Comparison of ENCODE assay signal across 29 mouse cellular contexts in the genomic region with DNA sequence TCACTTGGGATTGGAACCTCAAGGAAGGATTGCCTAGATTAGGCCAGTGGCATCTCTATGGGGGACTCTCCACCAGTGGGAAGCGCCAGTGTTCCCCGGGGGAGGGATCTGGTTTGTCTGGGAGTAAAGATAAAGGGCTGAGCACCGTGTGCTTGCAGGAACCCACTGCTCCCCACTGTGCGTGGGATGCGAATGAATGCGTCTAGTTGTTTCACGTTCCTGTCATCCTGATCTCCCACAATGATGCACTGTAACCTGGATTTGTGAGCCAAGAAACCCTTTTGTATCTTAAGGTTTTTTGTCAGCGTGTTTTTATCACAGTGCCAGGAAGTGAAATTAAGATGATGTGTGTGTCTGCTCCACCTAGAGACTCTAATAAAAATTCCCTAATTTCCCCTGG. TPM values are rescaled to one million over a fixed set of nuclear protein-coding genes. Genes with fewer than 3 reads are reported as not detected.
DNase-seq lines count a peak whose midpoint lies in the region; ATAC-seq and TF ChIP-seq lines count a peak whose summit lies in the region.
"Had no signal": no experiment of that assay in that cellular context is flagged by ENCODE, and none has a peak within 500 bp of the region (broad histone marks: within the 10 kb centered on the region; RNA-seq: fewer than 3 reads in every experiment).

No protein-coding gene starts in this region.

- no peak overlapping the region for H3K27ac ChIP-seq in forebrain, embryonic 16.5 days (ENCODE audit: low read length)
- H3K27ac ChIP-seq in forebrain, embryonic 10.5 days = no peak overlapping the region
- H3K27ac ChIP-seq in midbrain, embryonic 11.5 days (ENCODE audit: low read depth, low read length) = no peak overlapping the region
- no peak overlapping the region for H3K27ac ChIP-seq in midbrain, postnatal 0 days (ENCODE audit: low read depth, low read length)
- no peak overlapping the region for H3K27ac ChIP-seq in MEL (ENCODE audit: control insufficient read depth, low read depth, low read length)
- H3K27ac ChIP-seq: embryonic facial prominence, embryonic 13.5 days; gastrocnemius, adult 2 months; hindbrain, embryonic 12.5 days; left cerebral cortex, adult 2 months; limb, embryonic 13.5 days; liver, embryonic 13.5 days; neural tube, embryonic 15.5 days; stomach, postnatal 0 days had no signal

- no peak for TF ChIP-seq POLR2A in MEL (IDR thresholded peaks at IDR 0.05; ENCODE audit: control insufficient read depth in 1 of 2, insufficient read depth in 1 of 2, low read depth in 1 of 2, low read length in 2 of 2, poor library complexity in 1 of 2)

- H3K9me3 ChIP-seq in forebrain, embryonic 16.5 days (ENCODE audit: control insufficient read depth, low read length) = no peaks in the 10 kb centered on the region
- no peaks in the 10 kb centered on the region for H3K9me3 ChIP-seq in forebrain, embryonic 10.5 days
- H3K9me3 ChIP-seq in midbrain, embryonic 11.5 days (ENCODE audit: control insufficient read depth, low read length) = no peaks in the 10 kb centered on the region
- no peaks in the 10 kb centered on the region for H3K9me3 ChIP-seq in midbrain, postnatal 0 days (ENCODE audit: low read length)
- H3K9me3 ChIP-seq in MEL (replicated peaks; ENCODE audit: insufficient read depth, low read length) = no peaks in the 10 kb centered on the region
- H3K9me3 ChIP-seq: embryonic facial prominence, embryonic 13.5 days; hindbrain, embryonic 12.5 days; limb, embryonic 13.5 days; liver, embryonic 13.5 days; neural tube, embryonic 15.5 days had no signal

- no peak overlapping the region for H3K4me2 ChIP-seq in forebrain, embryonic 16.5 days (ENCODE audit: low read length)
- no peak overlapping the region for H3K4me2 ChIP-seq in midbrain, embryonic 11.5 days
- no peak overlapping the region for H3K4me2 ChIP-seq in midbrain, postnatal 0 days (ENCODE audit: low read depth, low read length, poor library complexity, severe bottlenecking)
- H3K4me2 ChIP-seq: embryonic facial prominence, embryonic 13.5 days; heart, embryonic 11.5 days; hindbrain, embryonic 12.5 days; limb, embryonic 13.5 days; liver, embryonic 13.5 days; neural tube, embryonic 15.5 days had no signal

- 0 out of 2 replicates have a peak overlapping the region, but pooled peaks have one; percentile 17 for H3K9ac ChIP-seq in forebrain, embryonic 16.5 days (replicated peaks; ENCODE audit: low read depth, low read length)
- H3K9ac ChIP-seq in midbrain, embryonic 11.5 days (ENCODE audit: low read length) = no peak overlapping the region
- no peak overlapping the region for H3K9ac ChIP-seq in midbrain, postnatal 0 days (replicated peaks; ENCODE audit: low read length, poor library complexity, severe bottlenecking)
- H3K9ac ChIP-seq in MEL (ENCODE audit: control insufficient read depth, low read depth, low read length, poor library complexity, severe bottlenecking) = no peak overlapping the region
- H3K9ac ChIP-seq: embryonic facial prominence, embryonic 13.5 days; hindbrain, embryonic 12.5 days; limb, embryonic 13.5 days; liver, embryonic 13.5 days; neural tube, embryonic 15.5 days had no signal

- WGBS in forebrain, embryonic 16.5 days = 29% methylated on average over 8 of the region's 8 CpGs
- 43% methylated on average over 8 of the region's 8 CpGs for WGBS in forebrain, embryonic 10.5 days
- WGBS in midbrain, embryonic 11.5 days = 47% methylated on average over 8 of the region's 8 CpGs
- WGBS in midbrain, postnatal 0 days = 33% methylated on average over 8 of the region's 8 CpGs

- H3K36me3 ChIP-seq in forebrain, embryonic 16.5 days (ENCODE audit: control insufficient read depth, insufficient read depth) = no peaks in the 10 kb centered on the region
- peaks cover 5% of the 10 kb centered on the region for H3K36me3 ChIP-seq in forebrain, embryonic 10.5 days (replicated peaks)
- no peaks in the 10 kb centered on the region for H3K36me3 ChIP-seq in midbrain, embryonic 11.5 days (ENCODE audit: control insufficient read depth, insufficient read depth, low read length)
- H3K36me3 ChIP-seq in midbrain, postnatal 0 days (ENCODE audit: insufficient read depth, low read length) = no peaks in the 10 kb centered on the region
- peaks cover 0 to 11% of the 10 kb centered on the region in 2 experiments; a peak in 2 of 4 replicates for H3K36me3 ChIP-seq in MEL (ENCODE audit: control insufficient read depth in 1 of 2, insufficient read depth in 2 of 2, low read length in 2 of 2)
- H3K36me3 ChIP-seq: limb, embryonic 13.5 days had no signal

- no peak for DNase-seq in forebrain, embryonic 10.5 days (ENCODE audit: extremely low spot score, low spot score)
- peak; percentile 83 for DNase-seq in midbrain, embryonic 11.5 days (ENCODE audit: low spot score, missing footprints)
- no peak for DNase-seq in midbrain, postnatal 0 days (ENCODE audit: low spot score)
- peak; percentile 20 for DNase-seq in MEL (ENCODE audit: low read depth, low spot score)
- peak; percentile 22 for DNase-seq in telencephalon, adult 2 months (ENCODE audit: low read depth, low spot score)
- no peak for DNase-seq in cerebellum, adult 9-10 months
- DNase-seq: adrenal gland, postnatal 25 days; cerebellum, adult 11 months; gastrocnemius, adult 2 months; gastrocnemius, postnatal 36 days; heart, adult 18-20 months; heart, postnatal 36 days; liver, embryonic 13.5 days; lung, adult 18-20 months; lung, postnatal 4 days; retina, postnatal 1 day; spleen, adult 18-20 months; thymus, postnatal 14 days had no signal

- ATAC-seq in forebrain, embryonic 16.5 days = no peak
- no peak for ATAC-seq in midbrain, embryonic 11.5 days (ENCODE audit: low FRiP score)
- no peak for ATAC-seq in midbrain, postnatal 0 days (ENCODE audit: low FRiP score)
- no peak for ATAC-seq in cerebellum, adult (ENCODE audit: insufficient number of reproducible peaks, low FRiP score, low TSS enrichment)
- ATAC-seq: intestine, embryonic 16.5 days; lung, postnatal 0 days had no signal

- no peaks in the 10 kb centered on the region for H3K27me3 ChIP-seq in forebrain, embryonic 16.5 days (replicated peaks; ENCODE audit: control insufficient read depth, insufficient read depth, low read length)
- H3K27me3 ChIP-seq in forebrain, embryonic 10.5 days (ENCODE audit: poor library complexity, severe bottlenecking) = no peaks in the 10 kb centered on the region
- no peaks in the 10 kb centered on the region for H3K27me3 ChIP-seq in midbrain, embryonic 11.5 days (ENCODE audit: control insufficient read depth, insufficient read depth, low read length)
- H3K27me3 ChIP-seq in midbrain, postnatal 0 days (ENCODE audit: insufficient read depth, low read length) = no peaks in the 10 kb centered on the region
- H3K27me3 ChIP-seq in MEL (ENCODE audit: control insufficient read depth in 1 of 2, insufficient read depth in 2 of 2, low read length in 2 of 2) = no peaks in the 10 kb centered on the region
- H3K27me3 ChIP-seq: embryonic facial prominence, embryonic 13.5 days; hindbrain, embryonic 12.5 days; limb, embryonic 13.5 days; liver, embryonic 13.5 days; neural tube, embryonic 15.5 days had no signal

- no peak for TF ChIP-seq RAD21 in MEL (IDR thresholded peaks at IDR 0.05; ENCODE audit: low read depth, low read length)

- TF ChIP-seq EP300 in MEL (IDR thresholded peaks at IDR 0.05; ENCODE audit: low read depth in 1 of 2, low read length in 2 of 2) = 0 out of 4 replicates have a peak, but pooled peaks of 1 of the 2 experiments have one; percentile 8

- TF ChIP-seq CTCF in midbrain, postnatal 0 days (IDR thresholded peaks at IDR 0.05) = no peak
- no peak for TF ChIP-seq CTCF in MEL (IDR thresholded peaks at IDR 0.05 in 2 of 3, conservative IDR thresholded peaks at IDR 0.05 in 1 of 3; ENCODE audit: control insufficient read depth in 1 of 3, insufficient read depth in 1 of 3, low read depth in 2 of 3, low read length in 3 of 3, poor library complexity in 1 of 3, severe bottlenecking in 1 of 3)

- no peak overlapping the region for H3K4me3 ChIP-seq in forebrain, embryonic 16.5 days (replicated peaks; ENCODE audit: low read length)
- H3K4me3 ChIP-seq in forebrain, embryonic 10.5 days = no peak overlapping the region
- no peak overlapping the region for H3K4me3 ChIP-seq in midbrain, embryonic 11.5 days (ENCODE audit: low read depth, low read length)
- H3K4me3 ChIP-seq in midbrain, postnatal 0 days (ENCODE audit: low read depth, low read length) = no peak overlapping the region
- H3K4me3 ChIP-seq in MEL (ENCODE audit: control insufficient read depth in 1 of 2, insufficient read depth in 1 of 2, low read depth in 2 of 2, low read length in 2 of 2) = peak overlapping the region in 1 of 2 experiments; percentile 34; a peak in 1 of 4 replicates
- H3K4me3 ChIP-seq: embryonic facial prominence, embryonic 13.5 days; gastrocnemius, adult 2 months; hindbrain, embryonic 12.5 days; left cerebral cortex, adult 2 months; limb, embryonic 13.5 days; liver, embryonic 13.5 days; neural tube, embryonic 15.5 days had no signal

- H3K79me2 ChIP-seq in MEL (ENCODE audit: control insufficient read depth, insufficient read depth, low read length, poor library complexity) = peaks cover 16% of the 10 kb centered on the region

- peaks cover 9% of the 10 kb centered on the region for H3K4me1 ChIP-seq in forebrain, embryonic 16.5 days (replicated peaks; ENCODE audit: control insufficient read depth, insufficient read depth, low read length)
- peaks cover 18% of the 10 kb centered on the region for H3K4me1 ChIP-seq in forebrain, embryonic 10.5 days
- H3K4me1 ChIP-seq in midbrain, embryonic 11.5 days (ENCODE audit: control insufficient read depth, insufficient read depth, low read length) = peaks cover 7% of the 10 kb centered on the region
- peaks cover 3% of the 10 kb centered on the region; the same call in 1 of the 2 replicates for H3K4me1 ChIP-seq in midbrain, postnatal 0 days (ENCODE audit: insufficient read depth, low read length)
- H3K4me1 ChIP-seq in MEL (ENCODE audit: control insufficient read depth in 1 of 2, insufficient read depth in 2 of 2, low read length in 2 of 2) = peaks cover 9 to 22% of the 10 kb centered on the region in 2 experiments

RNA-seq across cellular contexts. Expression of a gene that starts 2.7 kb away (rescaled TPM):
- 7.1 and 7.6 TPM in 2 replicates for polyA plus RNA-seq in forebrain, embryonic 16.5 days (2015; fragmentation: Nextera tagmentation; extraction: Ambion mirVana)
- 10.3 and 11.3 TPM in 2 replicates for polyA plus RNA-seq in forebrain, embryonic 10.5 days (2016; fragmentation: Nextera tagmentation; extraction: Ambion mirVana)
- 10.8 and 11.4 TPM in 2 replicates for polyA plus RNA-seq in midbrain, embryonic 11.5 days (2014; fragmentation: Nextera tagmentation; extraction: Ambion mirVana)
- 6.7 and 8.9 TPM in 2 replicates for total RNA-seq in midbrain, postnatal 0 days (2014; rRNA removed)
- 9.4 and 10.9 TPM in 2 replicates for polyA plus RNA-seq in midbrain, postnatal 0 days (2015; fragmentation: Nextera tagmentation; extraction: Ambion mirVana)
- total RNA-seq in MEL (2012; rRNA removed) = 8.4 and 8.8 TPM in 2 replicates
- 10 to 100 TPM in 1 of 2 experiments, not detected in 1; 12.3 TPM for polyA plus RNA-seq in MEL (2012; ENCODE audit: insufficient read depth in 1 of 2, insufficient read length in 2 of 2, low read depth in 1 of 2, low replicate concordance in 2 of 2, missing spikeins in 1 of 2)

RNA-seq across cellular contexts. Expression of a gene that starts 25.6 kb away (rescaled TPM):
- 108 and 110 TPM in 2 replicates for polyA plus RNA-seq in forebrain, embryonic 16.5 days (2015; fragmentation: Nextera tagmentation; extraction: Ambion mirVana)
- polyA plus RNA-seq in forebrain, embryonic 10.5 days (2016; fragmentation: Nextera tagmentation; extraction: Ambion mirVana) = 109 and 120 TPM in 2 replicates
- 116 and 129 TPM in 2 replicates for polyA plus RNA-seq in midbrain, embryonic 11.5 days (2014; fragmentation: Nextera tagmentation; extraction: Ambion mirVana)
- total RNA-seq in midbrain, postnatal 0 days (2014; rRNA removed) = 70.5 and 96.7 TPM in 2 replicates
- 149 and 150 TPM in 2 replicates for polyA plus RNA-seq in midbrain, postnatal 0 days (2015; fragmentation: Nextera tagmentation; extraction: Ambion mirVana)
- 59.4 and 63.0 TPM in 2 replicates for total RNA-seq in MEL (2012; rRNA removed)
- polyA plus RNA-seq in MEL (2012; ENCODE audit: insufficient read depth in 1 of 2, insufficient read length in 2 of 2, low read depth in 1 of 2, low replicate concordance in 2 of 2, missing spikeins in 1 of 2) = 10 to 100 TPM; 61.6 to 65.5 TPM

RNA-seq across cellular contexts. Expression of a gene that starts 40.9 kb away (rescaled TPM):
- 106 and 110 TPM in 2 replicates for polyA plus RNA-seq in forebrain, embryonic 16.5 days (2015; fragmentation: Nextera tagmentation; extraction: Ambion mirVana)
- 121 and 124 TPM in 2 replicates for polyA plus RNA-seq in forebrain, embryonic 10.5 days (2016; fragmentation: Nextera tagmentation; extraction: Ambion mirVana)
- polyA plus RNA-seq in midbrain, embryonic 11.5 days (2014; fragmentation: Nextera tagmentation; extraction: Ambion mirVana) = 100 and 105 TPM in 2 replicates
- total RNA-seq in midbrain, postnatal 0 days (2014; rRNA removed) = 25.2 and 25.6 TPM in 2 replicates
- 80.6 and 81.7 TPM in 2 replicates for polyA plus RNA-seq in midbrain, postnatal 0 days (2015; fragmentation: Nextera tagmentation; extraction: Ambion mirVana)
- 62.2 and 65.2 TPM in 2 replicates for total RNA-seq in MEL (2012; rRNA removed)
- polyA plus RNA-seq in MEL (2012; ENCODE audit: insufficient read depth in 1 of 2, insufficient read length in 2 of 2, low read depth in 1 of 2, low replicate concordance in 2 of 2, missing spikeins in 1 of 2) = 10 to 100 TPM in 1 of 2 experiments, not detected in 1; 69.2 TPM

Comparison
In these comparisons a context has a peak if more than half of its experiments do, and no peak if none do; other contexts are left out.
1. DNase-seq: peak in midbrain, embryonic 11.5 days (single experiment), MEL (single experiment) and telencephalon, adult 2 months (single experiment); none in forebrain, embryonic 10.5 days (single experiment), midbrain, postnatal 0 days (single experiment) and cerebellum, adult 9-10 months (single experiment).